Mouse (Mus musculus) hindbrain, postnatal 0 days (tissue): Measurements from ENCODE around the gene P4hb. TPM values are rescaled to one million over a fixed set of nuclear protein-coding genes. Genes with fewer than 3 reads are reported as not detected.

Source experiments
- ATAC-seq: fragments of 200-750 bp; cut with Nextera tagmentation; 2 replicates; pipeline ENCODE4 v1.8.0; 2017; ENCODE audit warnings: mild to moderate bottlenecking, moderate TSS enrichment, moderate library complexity
- DNase-seq: peaks from one replicate; pipeline ENCODE4 v3.0.0-alpha.2; 2015; ENCODE audit warnings: low spot score
- H3K27ac ChIP-seq: fragments of 300-500 bp; sonication (generic); 2 replicates; pipeline ENCODE4 v1.5.1; 2014; ENCODE audit warnings: mild to moderate bottlenecking
- H3K27me3 ChIP-seq: fragments of 300-500 bp; sonication (generic); 2 replicates; pipeline ENCODE4 v1.6.1; 2014; ENCODE audit warnings: low read length, mixed read lengths; ENCODE audit not compliant: insufficient read depth
- H3K36me3 ChIP-seq: fragments of 300-500 bp; sonication (generic); 2 replicates; pipeline ENCODE4 v1.6.1; 2014; ENCODE audit warnings: low read length, mixed read lengths; ENCODE audit not compliant: insufficient read depth
- H3K4me1 ChIP-seq: fragments of 300-500 bp; sonication (generic); 2 replicates; pipeline ENCODE4 v1.6.1; 2014; ENCODE audit warnings: antibody characterized with exemption, low read length, mixed read lengths; ENCODE audit not compliant: insufficient read depth
- H3K4me2 ChIP-seq: fragments of 300-500 bp; sonication (generic); 2 replicates; pipeline ENCODE4 v1.6.1; 2014; ENCODE audit warnings: low read depth, mild to moderate bottlenecking, low read length, moderate library complexity, mixed read lengths
- H3K4me3 ChIP-seq: fragments of 300-500 bp; sonication (generic); 2 replicates; pipeline ENCODE4 v1.5.1; 2014; ENCODE audit warnings: low read length
- H3K9ac ChIP-seq: fragments of 300-500 bp; sonication (generic); replicated peaks from 2 replicates; pipeline ENCODE4 v1.6.1; 2014; ENCODE audit warnings: mild to moderate bottlenecking, low read length, moderate library complexity, mixed read lengths
- H3K9me3 ChIP-seq: fragments of 300-500 bp; sonication (generic); 2 replicates; pipeline ENCODE4 v1.6.1; 2016; ENCODE audit warnings: low read length, mixed read lengths
- CTCF ChIP-seq: IDR thresholded peaks from 2 replicates; pipeline ENCODE4 v1.5.1; 2016; ENCODE audit warnings: antibody characterized with exemption, control low read depth, low read depth
- WGBS: fragments of 180-500 bp; shearing (Covaris S2); extraction: QIAGEN DNeasy Blood & Tissue Kit; methylation state at CpG from one replicate; pipeline ENCODE4 v1.1.7; 2014; 5-methylcytosine and 5-hydroxymethylcytosine counted together
- polyA plus RNA-seq: library from polyadenylated mRNA; unstranded; fragments of >200 nt; fragmentation: Nextera tagmentation; extraction: Ambion mirVana; gene quantifications from 2 replicates; pipeline ENCODE4 v1.2.1, GENCODE M21; 2015
- total RNA-seq: library from RNA; depleted of rRNA; stranded (reverse); fragments of >200 nt; gene quantifications from 2 replicates; pipeline ENCODE4 v1.2.3, GENCODE M21; 2014

The P4hb gene
- total and polyA plus RNA-seq, 2 experiments from 2014 or later = 147 to 222 TPM

DNA sequence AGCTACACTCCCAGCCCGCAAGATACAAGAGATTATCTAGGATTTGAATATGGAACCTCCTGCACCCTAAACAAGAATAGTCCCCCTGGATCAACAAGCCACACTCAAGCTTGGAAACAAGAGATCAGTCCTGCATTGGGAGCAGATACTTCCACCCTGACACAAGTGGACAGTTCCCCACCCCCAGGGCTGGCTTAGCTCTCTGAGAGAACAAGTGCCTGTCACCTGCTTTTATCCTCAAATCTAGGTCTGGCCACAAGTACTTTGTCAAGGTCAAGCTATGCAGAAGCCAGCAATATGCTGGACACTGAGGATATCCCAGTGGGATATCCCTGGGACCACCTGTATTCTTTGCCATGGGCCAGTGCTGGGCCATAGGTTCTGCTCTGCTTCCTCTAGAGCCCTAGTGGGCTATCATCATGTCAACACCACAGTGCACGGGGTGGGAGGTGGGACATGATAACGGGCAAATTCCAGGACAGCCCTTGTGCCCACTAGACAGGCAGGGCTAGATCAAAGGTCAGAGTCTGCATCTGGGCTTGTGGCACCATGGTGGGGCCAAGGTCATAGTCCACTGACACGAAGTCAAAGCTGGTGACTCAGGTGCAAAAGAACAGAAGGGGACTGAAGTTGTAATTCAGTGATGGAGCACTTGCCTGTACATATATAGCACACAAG, 43.7 kb upstream of the P4hb start:
- Histone ChIP-seq H3K27me3 (no peaks in the 10 kb centered on the region), H3K4me3 (peak overlapping the region; percentile 82), H3K9ac (peak overlapping the region; percentile 77), H3K4me1 (peaks cover 8% of the 10 kb centered on the region; the same call in 1 of the 2 replicates), H3K4me2 (peak overlapping the region; percentile 85), H3K27ac (peak overlapping the region; percentile 91; the same call in 1 of the 2 replicates), H3K36me3 (peaks cover 39% of the 10 kb centered on the region; the same call in 1 of the 2 replicates), H3K9me3 (no peaks in the 10 kb centered on the region)
- ATAC-seq = no peak
- DNase-seq = no peak
- TF ChIP-seq CTCF = no peak
- WGBS = 43% methylated on average over 4 of the region's 4 CpGs

GRCm38 (mm10) chr11:120615606-120616203, 42.7 kb upstream of the P4hb start:
- H3K4me3 ChIP-seq = no peak overlapping the region
- H3K9me3 ChIP-seq = no peaks in the 10 kb centered on the region
- H3K27me3 ChIP-seq = no peaks in the 10 kb centered on the region
- no peak overlapping the region for H3K9ac ChIP-seq
- ATAC-seq = no peak
- no peak overlapping the region for H3K27ac ChIP-seq
- peaks cover 8% of the 10 kb centered on the region; the same call in 1 of the 2 replicates for H3K4me1 ChIP-seq
- H3K4me2 ChIP-seq = peak overlapping the region; percentile 85
- WGBS = 87% methylated on average over 11 of the region's 11 CpGs
- DNase-seq = no peak
- TF ChIP-seq CTCF = no peak
- peaks cover 37% of the 10 kb centered on the region for H3K36me3 ChIP-seq

DNA sequence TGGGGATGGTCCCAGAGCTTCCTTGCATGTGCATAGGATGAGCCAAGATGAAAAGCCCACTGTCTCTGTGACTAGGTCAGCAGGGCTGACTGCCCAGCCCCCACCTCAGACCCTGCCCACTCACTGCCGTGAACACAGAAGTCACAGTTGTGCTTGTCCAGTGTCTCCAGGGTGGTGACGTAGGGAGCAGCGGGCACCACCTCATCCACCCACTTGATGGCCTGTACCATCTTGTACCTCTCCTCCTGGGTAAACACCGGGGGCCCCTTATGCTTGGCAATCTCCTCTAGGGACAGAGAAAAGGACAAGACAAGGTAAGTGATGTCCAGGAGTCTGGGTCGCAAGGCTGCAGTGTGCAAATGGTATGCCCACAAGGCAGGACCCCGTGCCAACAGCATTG, 42.1 kb upstream of the P4hb start:
- ATAC-seq (no peak), DNase-seq (no peak)
- peaks cover 8% of the 10 kb centered on the region; the same call in 1 of the 2 replicates for H3K4me1 ChIP-seq
- TF ChIP-seq CTCF = no peak
- no peaks in the 10 kb centered on the region for H3K9me3 ChIP-seq
- WGBS = 88% methylated on average over 6 of the region's 6 CpGs
- H3K4me3 ChIP-seq = no peak overlapping the region
- H3K36me3 ChIP-seq = peaks cover 32% of the 10 kb centered on the region
- H3K9ac ChIP-seq = no peak overlapping the region
- H3K27me3 ChIP-seq = no peaks in the 10 kb centered on the region
- H3K4me2 ChIP-seq = no peak overlapping the region; the same call in 1 of the 2 replicates
- H3K27ac ChIP-seq = no peak overlapping the region

DNA sequence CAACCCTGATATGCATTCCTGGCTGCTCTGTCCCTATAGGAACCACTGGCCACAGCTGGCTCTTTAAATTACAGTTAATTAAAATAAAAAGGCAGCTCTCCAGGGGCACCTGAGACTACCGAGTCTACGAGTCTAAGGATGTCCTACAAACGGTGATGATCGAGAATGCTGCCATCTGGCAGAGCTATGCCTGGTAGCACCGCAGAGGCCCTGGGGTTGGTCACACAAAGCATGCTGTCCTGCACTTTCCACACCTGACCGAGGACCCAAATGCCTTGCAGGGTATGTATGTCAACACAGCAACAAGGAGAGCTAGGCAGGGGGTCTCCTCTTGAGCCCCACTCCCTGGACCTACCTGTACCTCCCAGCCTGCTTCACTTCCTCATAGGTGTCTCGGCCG, 40.9 kb upstream of the P4hb start:
- Histone ChIP-seq H3K36me3 (peaks cover 24% of the 10 kb centered on the region), H3K9me3 (no peaks in the 10 kb centered on the region), H3K4me3 (no peak overlapping the region), H3K4me1 (peaks cover 8% of the 10 kb centered on the region; the same call in 1 of the 2 replicates), H3K27me3 (no peaks in the 10 kb centered on the region), H3K9ac (no peak overlapping the region), H3K27ac (no peak overlapping the region), H3K4me2 (no peak overlapping the region)
- ATAC-seq (no peak), DNase-seq (no peak)
- WGBS = 75% methylated on average over 8 of the region's 8 CpGs
- no peak for TF ChIP-seq CTCF

DNA sequence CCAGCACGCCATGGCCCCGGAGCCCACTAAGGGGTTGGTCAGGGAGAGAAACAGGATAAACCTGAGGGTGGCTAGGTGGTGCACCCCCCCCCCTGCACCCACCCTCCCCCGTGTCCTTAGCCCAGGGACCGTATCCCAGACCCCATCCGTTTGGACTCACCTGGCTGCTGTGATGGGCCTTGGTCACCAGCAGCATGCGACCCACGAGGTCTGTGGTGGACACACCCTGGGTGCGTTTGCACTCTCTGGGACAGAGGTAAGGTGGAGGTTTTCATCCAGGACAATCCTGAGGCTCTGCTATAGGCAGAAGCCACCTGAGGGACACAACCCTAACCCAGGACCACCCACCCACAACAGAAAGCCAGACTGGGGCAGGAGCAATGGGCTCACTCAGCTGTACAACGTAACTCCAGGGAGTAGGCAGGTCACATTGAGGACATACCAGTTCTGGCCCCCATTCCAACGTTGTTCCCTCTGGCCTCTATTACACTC, 40.5 kb upstream of the P4hb start:
- Histone ChIP-seq H3K4me3 (no peak overlapping the region), H3K9ac (no peak overlapping the region), H3K36me3 (peaks cover 19% of the 10 kb centered on the region), H3K4me2 (no peak overlapping the region), H3K4me1 (peaks cover 10% of the 10 kb centered on the region; the same call in 1 of the 2 replicates), H3K9me3 (no peaks in the 10 kb centered on the region), H3K27ac (no peak overlapping the region), H3K27me3 (no peaks in the 10 kb centered on the region)
- no peak for ATAC-seq
- DNase-seq = no peak
- no peak for TF ChIP-seq CTCF
- WGBS = 88% methylated on average over 10 of the region's 10 CpGs

GRCm38 (mm10) chr11:120612763-120613162, 39.7 kb upstream of the P4hb start:
- DNase-seq = peak; percentile 85
- H3K9ac ChIP-seq = no peak overlapping the region
- H3K4me3 ChIP-seq = no peak overlapping the region
- peaks cover 17% of the 10 kb centered on the region for H3K36me3 ChIP-seq
- peaks cover 13% of the 10 kb centered on the region; the same call in 1 of the 2 replicates for H3K4me1 ChIP-seq
- no peak overlapping the region for H3K4me2 ChIP-seq
- 42% methylated on average over 6 of the region's 6 CpGs for WGBS
- peak; percentile 93 for TF ChIP-seq CTCF
- H3K9me3 ChIP-seq = no peaks in the 10 kb centered on the region
- H3K27ac ChIP-seq = no peak overlapping the region
- H3K27me3 ChIP-seq = no peaks in the 10 kb centered on the region
- peak; percentile 53 for ATAC-seq
